Mouse (Mus musculus) kidney, embryonic 14.5 days (tissue): ENCODE measurements around the gene Yeats4. TPM values are rescaled to one million over a fixed set of nuclear protein-coding genes. Genes with fewer than 3 reads are reported as not detected.

Experiments used
- polyA plus RNA-seq: library from polyadenylated mRNA; unstranded; fragments of >200 nt; fragmentation: Nextera tagmentation; extraction: Ambion mirVana; gene quantifications from 2 replicates; pipeline ENCODE4 v1.2.1, GENCODE M21; 2014

The Yeats4 gene
- polyA plus RNA-seq, 1 experiment from 2014 or later: 93.5 TPM

Other genes starting within 250 kb of the Yeats4 start
- gene Best3, start 238.2 kb downstream of the Yeats4 start, polyA plus RNA-seq: not detected in 2 replicates
- not detected in 2 replicates for gene Lrrc10, start 179.2 kb downstream of the Yeats4 start, polyA plus RNA-seq
- 305 and 310 TPM in 2 replicates for gene Cct2, start 160.7 kb downstream of the Yeats4 start, polyA plus RNA-seq
- 25.4 and 28.0 TPM in 2 replicates for gene Frs2, start 76.0 kb downstream of the Yeats4 start, polyA plus RNA-seq
- not detected in 2 replicates for gene 9530003J23Rik, start 14.2 kb upstream of the Yeats4 start, polyA plus RNA-seq
- gene Lyz2, start 57.8 kb upstream of the Yeats4 start, polyA plus RNA-seq: 34.8 and 51.3 TPM in 2 replicates
- not detected in 2 replicates for gene Lyz1, start 68.4 kb upstream of the Yeats4 start, polyA plus RNA-seq
- gene Cpsf6, start 155.5 kb upstream of the Yeats4 start, polyA plus RNA-seq: 166 and 208 TPM in 2 replicates